ENCODE assay signal across 8 mouse cellular contexts in the genomic region with DNA sequence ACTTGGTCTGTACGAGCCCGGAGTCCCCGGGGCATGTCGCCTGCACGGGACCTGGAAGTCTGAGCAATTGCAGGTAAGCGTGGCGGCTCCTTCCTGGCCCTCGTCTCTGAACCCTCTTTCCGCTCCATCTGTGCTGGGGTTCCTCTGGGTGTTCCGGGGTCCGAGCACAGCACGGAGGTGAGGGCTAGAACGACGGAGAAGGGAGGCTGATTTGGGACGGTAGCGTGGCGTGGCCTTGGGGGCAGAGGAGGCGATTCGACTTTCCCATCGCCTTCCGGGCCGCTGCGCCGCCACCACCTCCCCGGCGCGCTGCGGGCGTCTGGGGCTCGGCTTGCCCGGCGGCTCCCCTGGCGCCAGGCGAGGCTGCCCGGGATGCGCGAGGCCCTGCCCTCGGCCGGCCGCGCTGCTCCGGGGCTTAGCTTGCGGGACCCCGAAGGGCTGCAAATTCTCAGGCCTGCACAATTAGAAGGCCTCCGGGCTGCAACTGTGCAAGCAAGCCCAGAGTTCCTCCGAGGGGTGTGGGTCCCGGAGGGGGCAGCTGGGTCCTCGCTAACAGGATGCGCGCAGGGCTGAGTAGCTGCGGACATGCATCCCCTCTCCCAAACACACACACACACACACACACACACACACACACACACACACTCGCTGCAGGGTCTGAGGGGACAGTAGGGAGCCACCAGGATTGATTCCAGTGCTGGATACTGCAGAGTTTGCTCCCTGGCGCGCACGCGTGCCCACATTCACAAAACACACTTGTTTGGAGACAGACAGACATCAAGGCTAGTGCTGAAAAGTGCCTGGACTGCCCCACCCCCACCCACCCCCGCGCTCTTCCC. TPM values are rescaled to one million over a fixed set of nuclear protein-coding genes. Genes with fewer than 3 reads are reported as not detected.
DNase-seq lines count a peak whose midpoint lies in the region; ATAC-seq and TF ChIP-seq lines count a peak whose summit lies in the region.

No protein-coding gene starts in this region.

- no peak for TF ChIP-seq CTCF in lung, adult 2 months (IDR thresholded peaks at IDR 0.05; ENCODE audit: insufficient read depth, low read length)
- no peak for TF ChIP-seq CTCF in forebrain, postnatal 0 days (IDR thresholded peaks at IDR 0.05; ENCODE audit: low read depth)

- H3K4me3 ChIP-seq in lung, adult 2 months (replicated peaks; ENCODE audit: extremely low read depth, low read depth, low read length), result peak overlapping the region; percentile 99
- peak overlapping the region; percentile 57 for H3K4me3 ChIP-seq in forebrain, postnatal 0 days (ENCODE audit: low read depth, low read length)
- H3K4me3 ChIP-seq in lung, embryonic 16.5 days (ENCODE audit: low read length), result peak overlapping the region; percentile 85

- H3K4me2 ChIP-seq in forebrain, postnatal 0 days (ENCODE audit: low read depth), result peak overlapping the region; percentile 90
- peak overlapping the region; percentile 77 for H3K4me2 ChIP-seq in lung, embryonic 16.5 days (ENCODE audit: low read depth, low read length)

- H3K9me3 ChIP-seq in forebrain, postnatal 0 days (ENCODE audit: low read length), result no peaks in the 10 kb centered on the region
- H3K9me3 ChIP-seq in lung, embryonic 16.5 days (ENCODE audit: control insufficient read depth, low read length), result no peaks in the 10 kb centered on the region

- peak overlapping the region; percentile 59 for H3K27ac ChIP-seq in forebrain, postnatal 0 days (ENCODE audit: low read depth, low read length)
- peak overlapping the region; percentile 98 for H3K27ac ChIP-seq in lung, embryonic 16.5 days (ENCODE audit: low read length)

- peaks cover 25% of the 10 kb centered on the region for H3K4me1 ChIP-seq in lung, adult 2 months (ENCODE audit: control insufficient read depth, insufficient read depth, low read length)
- peaks cover 4% of the 10 kb centered on the region; the same call in 1 of the 2 replicates for H3K4me1 ChIP-seq in forebrain, postnatal 0 days (ENCODE audit: insufficient read depth)
- peaks cover 36% of the 10 kb centered on the region for H3K4me1 ChIP-seq in lung, embryonic 16.5 days (replicated peaks; ENCODE audit: control insufficient read depth, insufficient read depth, low read length)

- H3K27me3 ChIP-seq in forebrain, postnatal 0 days (ENCODE audit: insufficient read depth, low read length), result peaks cover 9% of the 10 kb centered on the region; the same call in 1 of the 2 replicates
- no peaks in the 10 kb centered on the region for H3K27me3 ChIP-seq in lung, embryonic 16.5 days (ENCODE audit: control insufficient read depth, insufficient read depth, low read depth, low read length)

- no peaks in the 10 kb centered on the region for H3K36me3 ChIP-seq in forebrain, postnatal 0 days (ENCODE audit: insufficient read depth)
- peaks cover 4% of the 10 kb centered on the region; the same call in 1 of the 2 replicates for H3K36me3 ChIP-seq in lung, embryonic 16.5 days (ENCODE audit: control insufficient read depth, insufficient read depth, low read length)

- DNase-seq in lung, adult 2 months, result peak; percentile 75
- no peak for DNase-seq in lung, postnatal 25 days (ENCODE audit: low spot score)
- peak; percentile 36 for DNase-seq in cerebellum, adult 11 months
- DNase-seq in forebrain, postnatal 0 days, result peak; percentile 39
- peak; percentile 62 for DNase-seq in retina, embryonic 14.5 days (ENCODE audit: low spot score)
- DNase-seq in natural killer cell, adult 2 months (ENCODE audit: low spot score in 2 of 2), result no peak

- peak overlapping the region; percentile 70 for H3K9ac ChIP-seq in forebrain, postnatal 0 days
- H3K9ac ChIP-seq in lung, embryonic 16.5 days (ENCODE audit: low read length), result peak overlapping the region; percentile 92

- under 1% methylated on average over 58 of the region's 58 CpGs for WGBS in lung, adult 2 months
- 2% methylated on average over 58 of the region's 58 CpGs for WGBS in forebrain, postnatal 0 days
- WGBS in lung, embryonic 16.5 days, result under 1% methylated on average over 55 of the region's 58 CpGs

- no peak for TF ChIP-seq POLR2A in lung, adult 2 months (IDR thresholded peaks at IDR 0.05; ENCODE audit: borderline replicate concordance, extremely low read depth, low read depth, low read length)

- peak; percentile 35 for ATAC-seq in forebrain, postnatal 0 days
- peak; percentile 30 for ATAC-seq in inflammation-experienced regulatory T-cells, adult 6 months
- peak; percentile 55 for ATAC-seq in lung, embryonic 16.5 days (ENCODE audit: low read depth)

RNA-seq across cellular contexts. Expression of a gene that starts 0.6 kb away (rescaled TPM):
- polyA plus RNA-seq in lung, adult 2 months (2012; rRNA removed), result 51.3 and 55.6 TPM in 2 replicates
- total RNA-seq in forebrain, postnatal 0 days (2014; rRNA removed), result 6.4 and 6.5 TPM in 2 replicates
- 1.3 and 1.9 TPM in 2 replicates for polyA plus RNA-seq in forebrain, postnatal 0 days (2015; fragmentation: Nextera tagmentation; extraction: Ambion mirVana)
- 10 to 100 TPM; 25.3 to 58.2 (median 55.2) TPM for polyA plus RNA-seq in inflammation-experienced regulatory T-cells, adult 6 months (2017; shearing (Covaris generic))
- 9.4 and 10.6 TPM in 2 replicates for polyA plus RNA-seq in lung, embryonic 16.5 days (2015; fragmentation: Nextera tagmentation; extraction: Ambion mirVana)

Comparison
In these comparisons a context has a peak if more than half of its experiments do, and no peak if none do; other contexts are left out.
1. DNase-seq: peak in lung, adult 2 months (single experiment), cerebellum, adult 11 months (single experiment), forebrain, postnatal 0 days (single experiment) and retina, embryonic 14.5 days (single experiment); none in lung, postnatal 25 days (single experiment) and natural killer cell, adult 2 months (0 of 2).
2. Peak in every context shown above with its lines, with median percentiles within 50 percentile points of each other: H3K4me3 ChIP-seq and ATAC-seq.